ENCODE assay signal across 8 mouse cellular contexts in the genomic region with DNA sequence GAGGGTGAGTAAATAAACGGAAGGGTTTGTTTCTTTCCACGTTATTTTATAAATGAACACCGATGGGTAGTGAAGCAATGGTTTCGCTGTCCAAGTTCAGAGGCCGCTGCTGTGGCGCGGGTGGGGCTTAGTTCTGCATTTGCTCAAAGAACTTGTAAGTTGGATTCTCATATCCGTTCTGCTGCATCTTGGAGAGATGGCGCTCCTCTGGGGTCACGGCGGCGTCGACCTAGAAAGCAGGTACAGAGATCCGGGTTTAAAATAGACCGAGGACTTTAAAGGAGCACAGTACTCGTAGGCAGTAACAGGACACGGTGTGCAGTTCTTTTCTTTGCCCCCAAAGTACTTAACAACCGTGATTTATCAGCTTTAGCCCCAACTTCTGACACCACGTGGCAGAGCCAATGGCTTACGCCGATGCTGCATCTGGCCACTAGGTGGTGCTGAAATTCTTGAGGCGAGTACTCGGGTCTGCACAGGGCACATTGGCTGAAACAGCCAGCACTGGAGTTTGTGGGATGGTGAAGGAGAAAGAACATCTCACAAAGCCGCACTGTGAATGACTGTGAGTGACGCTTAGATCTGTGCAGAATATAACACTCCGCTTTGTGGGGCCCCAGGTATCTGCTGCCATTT.
DNase-seq lines count a peak whose midpoint lies in the region; ATAC-seq and TF ChIP-seq lines count a peak whose summit lies in the region.

No protein-coding gene starts in this region.

- no peak overlapping the region for H3K4me3 ChIP-seq in C2C12 (ENCODE audit: insufficient read depth, poor library complexity, severe bottlenecking)
- no peak overlapping the region for H3K4me3 ChIP-seq in forebrain, embryonic 11.5 days (ENCODE audit: low read depth, low read length)
- no peak overlapping the region for H3K4me3 ChIP-seq in heart, embryonic 15.5 days
- H3K4me3 ChIP-seq in liver, embryonic 12.5 days = no peak overlapping the region
- H3K4me3 ChIP-seq in neural tube, embryonic 11.5 days (ENCODE audit: low read depth, low read length) = no peak overlapping the region
- no peak overlapping the region for H3K4me3 ChIP-seq in stomach, embryonic 16.5 days (replicated peaks; ENCODE audit: low read length)

- H3K27ac ChIP-seq in forebrain, embryonic 11.5 days (ENCODE audit: low read depth, low read length) = no peak overlapping the region
- H3K27ac ChIP-seq in heart, embryonic 15.5 days = no peak overlapping the region
- H3K27ac ChIP-seq in liver, embryonic 12.5 days = no peak overlapping the region
- no peak overlapping the region for H3K27ac ChIP-seq in neural tube, embryonic 11.5 days (ENCODE audit: low read depth, low read length)
- H3K27ac ChIP-seq in stomach, embryonic 16.5 days (ENCODE audit: low read length) = no peak overlapping the region

- H3K79me3 ChIP-seq in C2C12 (ENCODE audit: low read depth) = no peaks in the 10 kb centered on the region

- H3ac ChIP-seq in C2C12 (ENCODE audit: control insufficient read depth, insufficient read length, low read depth) = no peak overlapping the region

- peak; percentile 86 for TF ChIP-seq CTCF in C2C12 (IDR thresholded peaks at IDR 0.05; ENCODE audit: control insufficient read depth, insufficient read depth, insufficient read length)

- no peaks in the 10 kb centered on the region for H3K9me3 ChIP-seq in forebrain, embryonic 11.5 days (ENCODE audit: control insufficient read depth, low read length)
- no peaks in the 10 kb centered on the region for H3K9me3 ChIP-seq in heart, embryonic 15.5 days (replicated peaks)
- H3K9me3 ChIP-seq in liver, embryonic 12.5 days (replicated peaks) = no peaks in the 10 kb centered on the region
- H3K9me3 ChIP-seq in neural tube, embryonic 11.5 days (ENCODE audit: control insufficient read depth, low read length) = no peaks in the 10 kb centered on the region
- H3K9me3 ChIP-seq in stomach, embryonic 16.5 days (replicated peaks; ENCODE audit: control insufficient read depth, low read length) = no peaks in the 10 kb centered on the region

- no peak overlapping the region for H3K9ac ChIP-seq in forebrain, embryonic 11.5 days (ENCODE audit: low read length)
- H3K9ac ChIP-seq in heart, embryonic 15.5 days = no peak overlapping the region
- H3K9ac ChIP-seq in liver, embryonic 12.5 days = no peak overlapping the region
- H3K9ac ChIP-seq in neural tube, embryonic 11.5 days (ENCODE audit: low read length) = no peak overlapping the region
- no peak overlapping the region for H3K9ac ChIP-seq in stomach, embryonic 16.5 days (ENCODE audit: low read length)

- WGBS in forebrain, embryonic 11.5 days = 33% methylated on average over 26 of the region's 26 CpGs
- WGBS in heart, embryonic 15.5 days = 28% methylated on average over 26 of the region's 26 CpGs
- WGBS in liver, embryonic 12.5 days (ENCODE audit: insufficient replicate concordance) = 26% methylated on average over 26 of the region's 26 CpGs
- 31% methylated on average over 26 of the region's 26 CpGs for whole genome bisulfite sequencing in neural tube, embryonic 11.5 days
- WGBS in stomach, embryonic 16.5 days = 28% methylated on average over 26 of the region's 26 CpGs

- H3K27me3 ChIP-seq in C2C12 (ENCODE audit: control insufficient read depth, insufficient read depth, insufficient read length) = no peaks in the 10 kb centered on the region
- H3K27me3 ChIP-seq in forebrain, embryonic 11.5 days (ENCODE audit: control insufficient read depth, insufficient read depth, low read length) = no peaks in the 10 kb centered on the region
- no peaks in the 10 kb centered on the region for H3K27me3 ChIP-seq in heart, embryonic 15.5 days
- no peaks in the 10 kb centered on the region for H3K27me3 ChIP-seq in liver, embryonic 12.5 days (replicated peaks)
- no peaks in the 10 kb centered on the region for H3K27me3 ChIP-seq in neural tube, embryonic 11.5 days (ENCODE audit: control insufficient read depth, insufficient read depth, low read length)
- H3K27me3 ChIP-seq in stomach, embryonic 16.5 days (ENCODE audit: control insufficient read depth, insufficient read depth, low read length) = no peaks in the 10 kb centered on the region

- no peak overlapping the region for H3K4me2 ChIP-seq in forebrain, embryonic 11.5 days (ENCODE audit: low read depth, low read length, severe bottlenecking)
- peak overlapping the region; percentile 39; the same call in 1 of the 2 replicates for H3K4me2 ChIP-seq in heart, embryonic 15.5 days
- H3K4me2 ChIP-seq in liver, embryonic 12.5 days = peak overlapping the region; percentile 29; the same call in 1 of the 2 replicates
- H3K4me2 ChIP-seq in neural tube, embryonic 11.5 days (ENCODE audit: low read depth) = no peak overlapping the region
- peak overlapping the region; percentile 30 for H3K4me2 ChIP-seq in stomach, embryonic 16.5 days (ENCODE audit: low read depth, low read length)

- no peaks in the 10 kb centered on the region for H3K79me2 ChIP-seq in C2C12 (ENCODE audit: control insufficient read depth, insufficient read depth)

- peak; percentile 92 for ATAC-seq in forebrain, embryonic 11.5 days (replicated peaks; ENCODE audit: low FRiP score)
- ATAC-seq in heart, embryonic 15.5 days (replicated peaks; ENCODE audit: insufficient number of reproducible peaks, insufficient read depth, low FRiP score, low read depth) = peak; percentile 69
- ATAC-seq in liver, embryonic 12.5 days = peak; percentile 74
- ATAC-seq in neural tube, embryonic 11.5 days (ENCODE audit: insufficient read depth, low FRiP score, low TSS enrichment) = peak; percentile 90
- peak; percentile 60; the same call in 1 of the 2 replicates for ATAC-seq in stomach, embryonic 16.5 days (ENCODE audit: insufficient read depth, low FRiP score)

- no peaks in the 10 kb centered on the region for H3K4me1 ChIP-seq in forebrain, embryonic 11.5 days (replicated peaks; ENCODE audit: control insufficient read depth, insufficient read depth, low read length)
- peaks cover 12% of the 10 kb centered on the region for H3K4me1 ChIP-seq in heart, embryonic 15.5 days (replicated peaks)
- no peaks in the 10 kb centered on the region for H3K4me1 ChIP-seq in liver, embryonic 12.5 days
- no peaks in the 10 kb centered on the region for H3K4me1 ChIP-seq in neural tube, embryonic 11.5 days (ENCODE audit: control insufficient read depth, insufficient read depth, low read length)
- no peaks in the 10 kb centered on the region for H3K4me1 ChIP-seq in stomach, embryonic 16.5 days (ENCODE audit: control insufficient read depth, insufficient read depth, low read length)

- DNase-seq in brain, embryonic 18.5 days (ENCODE audit: low read depth, low spot score) = peak; percentile 57
- DNase-seq in forebrain, embryonic 11.5 days (ENCODE audit: low spot score) = peak; percentile 91
- DNase-seq in kidney, postnatal 14 days = peak; percentile 88
- peak; percentile 87 for DNase-seq in neural tube, embryonic 11.5 days (ENCODE audit: low spot score)

- peaks cover 5% of the 10 kb centered on the region for H3K36me3 ChIP-seq in C2C12 (ENCODE audit: control insufficient read depth, insufficient read depth)
- H3K36me3 ChIP-seq in forebrain, embryonic 11.5 days (ENCODE audit: control insufficient read depth, insufficient read depth, low read length) = no peaks in the 10 kb centered on the region; the same call in 1 of the 2 replicates
- peaks cover 33% of the 10 kb centered on the region for H3K36me3 ChIP-seq in heart, embryonic 15.5 days
- no peaks in the 10 kb centered on the region for H3K36me3 ChIP-seq in liver, embryonic 12.5 days
- H3K36me3 ChIP-seq in neural tube, embryonic 11.5 days (ENCODE audit: control insufficient read depth, insufficient read depth, low read length) = no peaks in the 10 kb centered on the region; the same call in none of the 2 replicates
- H3K36me3 ChIP-seq in stomach, embryonic 16.5 days (ENCODE audit: control insufficient read depth, insufficient read depth, low read length) = 0 out of 2 replicates have a peak, but pooled peaks cover 4% of the 10 kb centered on the region

TF ChIP-seq in C2C12, 6 proteins besides CTCF, POLR2A, EP300 and RAD21:
- TF ChIP-seq MYOG (IDR thresholded peaks at IDR 0.05; ENCODE audit: control insufficient read depth, extremely low read depth, insufficient read length) (no peak), FOSL1 (IDR thresholded peaks at IDR 0.05; ENCODE audit: insufficient read depth, low read length, poor library complexity, severe bottlenecking) (no peak), MYOD1 (IDR thresholded peaks at IDR 0.05; ENCODE audit: control insufficient read depth, insufficient read length, low read depth) (no peak), CEBPB (IDR thresholded peaks at IDR 0.05; ENCODE audit: low read depth) (no peak), USF1 (IDR thresholded peaks at IDR 0.05; ENCODE audit: low read depth) (peak; percentile 77), MAX (IDR thresholded peaks at IDR 0.05) (peak; percentile 85)

Comparison
In these comparisons a context has a peak if more than half of its experiments do, and no peak if none do; other contexts are left out.
1. H3K4me2 ChIP-seq: peak in heart, embryonic 15.5 days (single experiment), liver, embryonic 12.5 days (single experiment) and stomach, embryonic 16.5 days (single experiment); none in forebrain, embryonic 11.5 days (single experiment) and neural tube, embryonic 11.5 days (single experiment).
2. Peak in every context shown above with its lines, with median percentiles within 50 percentile points of each other: DNase-seq and ATAC-seq.